Mouse (Mus musculus) embryonic stem cell, embryonic (primary cell): ENCODE data around the gene Atp1a3.

Experiments used
- CTCF ChIA-PET, 4 experiments: fragments of 300-600 bp in 2 of 4; fragments of 350-600 bp in 2 of 4; sonication (Branson Sonifier 250); formaldehyde crosslinking; loops; one replicate each; lab custom pipeline; 2022; ENCODE audit warnings: inconsistent platforms in 2 of 4; lab: Charles Lee
- POLR2A ChIA-PET, 4 experiments: fragments of 300-600 bp in 2 of 4; fragments of 350-600 bp in 2 of 4; sonication (Branson Sonifier 250); formaldehyde crosslinking; loops; one replicate each; lab custom pipeline; 2022; ENCODE audit warnings: antibody characterized with exemption in 4 of 4, inconsistent platforms in 1 of 4; lab: Charles Lee

Atp1a3 gene

GRCm38 (mm10) chr7:24978781-24979180 is 27.0 kb downstream of the Atp1a3 start:
- CTCF ChIA-PET, result no interaction called here
- POLR2A ChIA-PET, result interaction anchor here in 1 of 4 experiments (0.5 kb wide), 1 partner anchor 139 kb away, joined by 3 read pairs; no protein-coding TSS in a partner anchor

GRCm38 (mm10) chr7:24974893-24975595 is 30.7 kb downstream of the Atp1a3 start:
- ChIA-PET POLR2A (interaction anchor here in 3 of 4 experiments (0.6 to 1.4 kb wide), 3 partner anchors 10 to 84 kb away, joined by 3 read pairs; no protein-coding TSS in a partner anchor), CTCF (interaction anchor here in 3 of 4 experiments (0.6 to 3.4 kb wide), 8 partner anchors 9 to 676 kb away, joined by 3 to 42 read pairs (median 4); no protein-coding TSS in a partner anchor)

- ChIA-PET POLR2A (interaction anchor here in 2 of 4 experiments (0.6 to 3.1 kb wide), 7 partner anchors 67 to 265 kb away, joined by 3 to 21 read pairs (median 3); no protein-coding TSS in a partner anchor), CTCF (interaction anchor here in 2 of 4 experiments (0.8 to 3.5 kb wide), 9 partner anchors 10 to 198 kb away, joined by 3 to 42 read pairs (median 5); partner anchors contain the start of gene Rps19 (in 1 of the 2))
These were observed 31.9 kb downstream of the Atp1a3 start for GRCm38 (mm10) chr7:24973902-24974301.

GRCm38 (mm10) chr7:24973208-24973607 is 32.5 kb downstream of the Atp1a3 start:
- POLR2A ChIA-PET, result interaction anchor here (0.6 to 3.3 kb wide), 53 partner anchors 9 to 766 kb away, joined by 3 to 52 read pairs (median 5); partner anchors contain the start of genes Phldb3 (in 2 of the 4), Rps19 (in 2 of the 4), Smg9 (in 2 of the 4) and Cic (in 1 of the 4)
- CTCF ChIA-PET, result interaction anchor here (0.5 to 3.5 kb wide), 51 partner anchors 9 to 781 kb away, joined by 3 to 42 read pairs (median 4); partner anchors contain the start of genes B9d2 (in 1 of the 4), Cic (in 1 of the 4), Hnrnpul1 (in 1 of the 4) and Irgq (in 1 of the 4)

- POLR2A ChIA-PET, result interaction anchor here (0.6 to 3.3 kb wide), 83 partner anchors 10 to 812 kb away, joined by 3 to 52 read pairs (median 4); partner anchors contain the start of genes Rps19 (in 3 of the 4), Dmrtc2 (in 2 of the 4), Lypd4 (in 2 of the 4) and Phldb3 (in 2 of the 4)
- CTCF ChIA-PET, result interaction anchor here (0.5 to 3.5 kb wide), 72 partner anchors 10 to 782 kb away, joined by 3 to 42 read pairs (median 4); partner anchors contain the start of genes B9d2 (in 1 of the 4), Cic (in 1 of the 4), Dmrtc2 (in 1 of the 4) and Ethe1 (in 1 of the 4)
These were observed 33.5 kb downstream of the Atp1a3 start, which contains the start of gene Rabac1 for GRCm38 (mm10) chr7:24971972-24972893. Gene Rabac1, minus strand, starts transcription at chr7:24972754.

- CTCF ChIA-PET, result interaction anchor here (0.5 to 3.5 kb wide), 30 partner anchors 9 to 609 kb away, joined by 3 to 42 read pairs (median 4); partner anchors contain the start of genes Ethe1 (in 1 of the 4) and Zfp575 (in 1 of the 4)
- POLR2A ChIA-PET, result interaction anchor here (0.7 to 3.3 kb wide), 28 partner anchors 17 to 462 kb away, joined by 3 to 52 read pairs (median 5); partner anchors contain the start of genes Rps19 (in 3 of the 4), Dmrtc2 (in 1 of the 4) and Lypd4 (in 1 of the 4)
These were observed 34.3 kb downstream of the Atp1a3 start for GRCm38 (mm10) chr7:24971261-24971971.

GRCm38 (mm10) chr7:24970341-24970740 is 35.4 kb downstream of the Atp1a3 start:
- ChIA-PET CTCF (interaction anchor here in 2 of 4 experiments (1.4 to 3.4 kb wide), 3 partner anchors 80 to 308 kb away, joined by 3 to 28 read pairs (median 19); no protein-coding TSS in a partner anchor), POLR2A (interaction anchor here in 1 of 4 experiments (2.8 to 3.3 kb wide), 2 partner anchors 20 to 85 kb away, joined by 12 to 35 read pairs; partner anchors contain the start of gene Rps19)

- CTCF ChIA-PET, result interaction anchor here in 3 of 4 experiments (0.6 to 1.8 kb wide), 4 partner anchors 117 to 307 kb away, joined by 4 to 6 read pairs (median 4); no protein-coding TSS in a partner anchor
- POLR2A ChIA-PET, result interaction anchor here in 1 of 4 experiments (1.1 to 1.4 kb wide), 2 partner anchors 80 to 117 kb away, joined by 3 read pairs; no protein-coding TSS in a partner anchor
These were observed 36.0 kb downstream of the Atp1a3 start for GRCm38 (mm10) chr7:24969805-24970204.

GRCm38 (mm10) chr7:24968463-24968862 is 37.3 kb downstream of the Atp1a3 start:
- CTCF ChIA-PET, result interaction anchor here (0.6 to 1.8 kb wide), 12 partner anchors 11 to 533 kb away, joined by 3 to 10 read pairs (median 4); partner anchors contain the start of gene Arhgef1 (in 1 of the 4)
- POLR2A ChIA-PET, result interaction anchor here in 3 of 4 experiments (0.6 to 1.4 kb wide), 6 partner anchors 78 to 436 kb away, joined by 3 to 5 read pairs (median 3); no protein-coding TSS in a partner anchor

- POLR2A ChIA-PET, result interaction anchor here in 3 of 4 experiments (0.6 to 1.0 kb wide), 5 partner anchors 77 to 435 kb away, joined by 3 to 5 read pairs (median 3); no protein-coding TSS in a partner anchor
- CTCF ChIA-PET, result interaction anchor here (0.6 to 1.7 kb wide), 8 partner anchors 10 to 150 kb away, joined by 3 to 10 read pairs (median 3); no protein-coding TSS in a partner anchor
These were observed 37.8 kb downstream of the Atp1a3 start for GRCm38 (mm10) chr7:24967966-24968365.

GRCm38 (mm10) chr7:24964897-24965535 is 40.7 kb downstream of the Atp1a3 start:
- ChIA-PET POLR2A (interaction anchor here (0.5 to 2.3 kb wide), 28 partner anchors 10 to 815 kb away, joined by 3 to 19 read pairs (median 4); partner anchors contain the start of genes Rps19 (in 2 of the 4), Arhgef1 (in 1 of the 4), Dmrtc2 (in 1 of the 4) and Lypd4 (in 1 of the 4)), CTCF (interaction anchor here (0.5 to 3.3 kb wide), 106 partner anchors 9 to 1541 kb away, joined by 3 to 30 read pairs (median 5); partner anchors contain the start of genes Cic (in 1 of the 4), Dmrtc2 (in 1 of the 4), Lypd3 (in 1 of the 4) and Lypd4 (in 1 of the 4))

GRCm38 (mm10) chr7:24964288-24964687 is 41.5 kb downstream of the Atp1a3 start:
- CTCF ChIA-PET, result interaction anchor here in 3 of 4 experiments (0.6 to 3.3 kb wide), 15 partner anchors 9 to 463 kb away, joined by 3 to 30 read pairs (median 5); no protein-coding TSS in a partner anchor
- POLR2A ChIA-PET, result interaction anchor here in 2 of 4 experiments (1.3 to 2.1 kb wide), 4 partner anchors 78 to 124 kb away, joined by 3 to 8 read pairs (median 7); partner anchors contain the start of gene Rps19 (in 2 of the 2)

- POLR2A ChIA-PET, result interaction anchor here (0.5 to 2.1 kb wide), 10 partner anchors 18 to 150 kb away, joined by 3 to 14 read pairs (median 4); partner anchors contain the start of gene Rabac1 (in 1 of the 4)
- CTCF ChIA-PET, result interaction anchor here in 3 of 4 experiments (0.8 to 2.5 kb wide), 7 partner anchors 10 to 138 kb away, joined by 4 to 15 read pairs (median 4); partner anchors contain the start of genes Rabac1 (in 1 of the 3) and Rps19 (in 1 of the 3)
These were observed 50.5 kb downstream of the Atp1a3 start for GRCm38 (mm10) chr7:24955226-24955625.

- ChIA-PET POLR2A (interaction anchor here in 3 of 4 experiments (0.5 to 2.1 kb wide), 12 partner anchors 18 to 316 kb away, joined by 3 to 14 read pairs (median 4); partner anchors contain the start of gene Rabac1 (in 2 of the 3)), CTCF (interaction anchor here in 3 of 4 experiments (0.6 to 2.5 kb wide), 12 partner anchors 11 to 592 kb away, joined by 3 to 15 read pairs (median 4); partner anchors contain the start of genes Rabac1 (in 1 of the 3) and Rps19 (in 1 of the 3))
These were observed 51.3 kb downstream of the Atp1a3 start for GRCm38 (mm10) chr7:24954450-24954849.
